30 mouse cellular contexts compared by ENCODE assay signal in genomic region chr4:108110706-108111105, GRCm38 (mm10). TPM values are rescaled to one million over a fixed set of nuclear protein-coding genes. Genes with fewer than 3 reads are reported as not detected.
"Had no signal": no experiment of that assay in that cellular context is flagged by ENCODE, and none has a peak within 500 bp of the region (broad histone marks: within the 10 kb centered on the region; RNA-seq: fewer than 3 reads in every experiment).

No protein-coding gene starts in this region.

- H3K4me2 ChIP-seq: heart, embryonic 11.5 days; heart, embryonic 13.5 days; heart, embryonic 15.5 days; hindbrain, embryonic 12.5 days; hindbrain, embryonic 14.5 days; intestine, embryonic 15.5 days; limb, embryonic 12.5 days; liver, embryonic 13.5 days; liver, embryonic 15.5 days had no signal

- H3K36me3 ChIP-seq: heart, embryonic 15.5 days; intestine, embryonic 15.5 days; limb, embryonic 10.5 days had no signal

- DNase-seq: gastrocnemius, adult 2 months; gastrocnemius, postnatal 10 days; gastrocnemius, postnatal 25 days; heart, adult 2 months; heart, postnatal 14 days; heart, postnatal 4 days; kidney, adult 18-20 months; kidney, adult 8-10 months; kidney, postnatal 10 days; kidney, postnatal 25 days; kidney, postnatal 4 days; liver; liver, embryonic 13.5 days; liver, postnatal 0 days had no signal

- ATAC-seq: hindbrain, embryonic 16.5 days; inflammation-experienced regulatory T-cells, adult 6 months; intestine, embryonic 15.5 days; intestine, postnatal 0 days; liver, postnatal 0 days had no signal

- H3K27ac ChIP-seq: gastrocnemius, adult 2 months; heart, adult 2 months; heart, embryonic 13.5 days; heart, embryonic 15.5 days; hindbrain, embryonic 10.5 days; hindbrain, embryonic 12.5 days; hindbrain, embryonic 14.5 days; intestine, embryonic 15.5 days; layer of hippocampus, adult 2 months; left cerebral cortex, adult 2 months; limb, embryonic 10.5 days; limb, embryonic 12.5 days; liver, embryonic 13.5 days; liver, embryonic 15.5 days had no signal

- H3K9ac ChIP-seq: heart, embryonic 13.5 days; heart, embryonic 15.5 days; hindbrain, embryonic 12.5 days; hindbrain, embryonic 14.5 days; intestine, embryonic 15.5 days; limb, embryonic 12.5 days; liver, embryonic 13.5 days; liver, embryonic 15.5 days; liver, postnatal 0 days had no signal

- H3K27me3 ChIP-seq: heart, embryonic 13.5 days; heart, embryonic 15.5 days; hindbrain, embryonic 12.5 days; intestine, embryonic 15.5 days; limb, embryonic 12.5 days; liver, embryonic 13.5 days; liver, embryonic 15.5 days had no signal

- H3K4me3 ChIP-seq: gastrocnemius, adult 2 months; heart, adult 2 months; heart, embryonic 13.5 days; heart, embryonic 15.5 days; hindbrain, embryonic 10.5 days; hindbrain, embryonic 12.5 days; intestine, embryonic 15.5 days; layer of hippocampus, adult 2 months; left cerebral cortex, adult 2 months; limb, embryonic 10.5 days; limb, embryonic 12.5 days; liver, embryonic 13.5 days; liver, embryonic 15.5 days had no signal

- H3K4me1 ChIP-seq: heart, embryonic 13.5 days; heart, embryonic 15.5 days; hindbrain, embryonic 10.5 days; hindbrain, embryonic 12.5 days; intestine, embryonic 15.5 days; limb, embryonic 10.5 days; limb, embryonic 12.5 days; liver, embryonic 13.5 days had no signal

- H3K9me3 ChIP-seq: heart, embryonic 13.5 days; heart, embryonic 15.5 days; hindbrain, embryonic 10.5 days; hindbrain, embryonic 12.5 days; intestine, embryonic 15.5 days; limb, embryonic 10.5 days; limb, embryonic 12.5 days; liver, embryonic 13.5 days; liver, embryonic 15.5 days had no signal

RNA-seq across cellular contexts. Expression of gene Podn, which starts 14.5 kb away (rescaled TPM):
- total RNA-seq: granulocyte monocyte progenitor cell, adult 5-6 weeks had no signal
- polyA plus RNA-seq: inflammation-experienced regulatory T-cells, adult 6 months had no signal
